Mouse (Mus musculus) monocyte, adult 2 months (primary cell): ENCODE measurements around the gene Calhm2.
A peak's percentile ranks its signal among the peaks of the same experiment; 100 is the strongest.
"Not testable (repeated sequence)": the region's sequence is repeated elsewhere in the genome, so short reads cannot be mapped to it uniquely, and the experiment has no call there.

Experiments used
- DNase-seq, 2 experiments: peaks; one replicate each; pipeline ENCODE4 v3.0.0; 2022; ENCODE audit warnings: low spot score in 2 of 2, low read depth in 1 of 2

Gene Calhm2

GRCm38 (mm10) chr19:47151332-47152061, 13.4 kb upstream of the Calhm2 start:
- no peak for DNase-seq

GRCm38 (mm10) chr19:47149854-47150253, 11.8 kb upstream of the Calhm2 start:
- no peak for DNase-seq

GRCm38 (mm10) chr19:47148267-47148847, 10.3 kb upstream of the Calhm2 start:
- no peak for DNase-seq

GRCm38 (mm10) chr19:47144154-47144553, 6.1 kb upstream of the Calhm2 start, which contains the start of gene Calhm1:
Gene Calhm1 (minus strand): TSS chr19:47144254.
- no peak for DNase-seq

GRCm38 (mm10) chr19:47142438-47142837, 4.3 kb upstream of the Calhm2 start:
- DNase-seq: no peak

GRCm38 (mm10) chr19:47139611-47140010, 1.5 kb upstream of the Calhm2 start:
- not testable (repeated sequence) for DNase-seq

- DNase-seq: peak; percentile 23 to 27
Observed at GRCm38 (mm10) chr19:47137051-47137581, 978 bp downstream of the Calhm2 start.

GRCm38 (mm10) chr19:47136170-47136569, 1.9 kb downstream of the Calhm2 start:
- no peak for DNase-seq

- no peak for DNase-seq
Observed at GRCm38 (mm10) chr19:47135568-47135967, 2.5 kb downstream of the Calhm2 start.

- peak; percentile 35 to 57 for DNase-seq
Observed at GRCm38 (mm10) chr19:47133161-47133560, 4.9 kb downstream of the Calhm2 start.

GRCm38 (mm10) chr19:47130551-47131125, 7.5 kb downstream of the Calhm2 start:
- DNase-seq: no peak

- DNase-seq: no peak
Observed at GRCm38 (mm10) chr19:47128835-47129234, 9.3 kb downstream of the Calhm2 start.

GRCm38 (mm10) chr19:47128164-47128563, 9.9 kb downstream of the Calhm2 start:
- no peak for DNase-seq

GRCm38 (mm10) chr19:47122802-47123201, 15.3 kb downstream of the Calhm2 start:
- DNase-seq: peak in 1 of 2 experiments; percentile 28

- no peak for DNase-seq
Observed at GRCm38 (mm10) chr19:47121054-47121453, 17.0 kb downstream of the Calhm2 start.

GRCm38 (mm10) chr19:47118634-47119033, 19.5 kb downstream of the Calhm2 start:
- no peak for DNase-seq

- no peak for DNase-seq
Observed at GRCm38 (mm10) chr19:47104641-47105271, 33.3 kb downstream of the Calhm2 start.

- DNase-seq: no peak
Observed at GRCm38 (mm10) chr19:47101080-47101479, 37.0 kb downstream of the Calhm2 start.

GRCm38 (mm10) chr19:47090550-47091156, 47.4 kb downstream of the Calhm2 start, which contains the start of the genes Usmg5 and Pdcd11:
Gene Usmg5 (minus strand): TSS chr19:47090647.
Gene Pdcd11 (plus strand): TSS chr19:47090768.
- DNase-seq: peak; percentile 80 to 85

- peak in 1 of 2 experiments; percentile 13 for DNase-seq
Observed at GRCm38 (mm10) chr19:47089718-47090525, 48.2 kb downstream of the Calhm2 start.
